Mouse (Mus musculus) olfactory bulb, adult 2 months (tissue): ENCODE results near the gene Qk.

Experiments used
- CTCF ChIP-seq: fragments of 200-500 bp; IDR thresholded peaks from 2 replicates; pipeline ENCODE4 v1.5.1; 2012; ENCODE audit warnings: low read depth, mild to moderate bottlenecking, low read length, moderate library complexity; ENCODE audit not compliant: insufficient read depth
- POLR2A ChIP-seq: fragments of 200-500 bp; IDR thresholded peaks from 2 replicates; pipeline ENCODE4 v1.6.1; 2012; ENCODE audit warnings: mild to moderate bottlenecking, low read depth, low read length, moderate library complexity; ENCODE audit not compliant: insufficient read depth

DNA sequence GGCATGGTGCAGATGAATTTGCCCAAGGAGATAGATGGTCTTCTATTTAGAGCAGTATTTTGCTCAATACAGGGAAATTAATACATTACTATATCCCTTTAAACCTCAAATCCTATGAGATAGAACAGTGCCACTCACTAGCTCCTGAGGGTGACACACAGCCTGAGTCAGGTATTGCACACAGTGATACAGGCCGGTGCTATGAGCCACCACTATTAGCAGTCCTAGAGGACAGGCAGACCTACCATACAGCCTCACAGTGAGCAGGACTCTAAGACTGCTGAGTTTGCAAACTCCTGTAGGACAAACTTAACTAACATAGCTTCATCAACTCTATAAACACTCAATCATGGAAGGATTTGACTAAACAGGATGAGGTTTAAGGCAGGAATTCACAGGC is 51.2 kb downstream of the Qk start:
- no peak for TF ChIP-seq CTCF
- TF ChIP-seq POLR2A = no peak
